ENCODE assay signal across 8 mouse cellular contexts in genomic region chr1:191316818-191317217, GRCm38 (mm10). TPM values are rescaled to one million over a fixed set of nuclear protein-coding genes. Genes with fewer than 3 reads are reported as not detected.
DNase-seq lines count a peak whose midpoint lies in the region; ATAC-seq and TF ChIP-seq lines count a peak whose summit lies in the region.
"Had no signal": no experiment of that assay in that cellular context is flagged by ENCODE, and none has a peak within 500 bp of the region (broad histone marks: within the 10 kb centered on the region; RNA-seq: fewer than 3 reads in every experiment).

No protein-coding gene starts in this region.

- no peak overlapping the region for H3K4me3 ChIP-seq in kidney, embryonic 14.5 days (ENCODE audit: low read length)
- H3K4me3 ChIP-seq in embryonic facial prominence, embryonic 13.5 days, result peak overlapping the region; percentile 69; the same call in 1 of the 2 replicates
- H3K4me3 ChIP-seq in intestine, embryonic 16.5 days (ENCODE audit: low read length), result peak overlapping the region; percentile 77
- peak overlapping the region; percentile 71 for H3K4me3 ChIP-seq in midbrain, postnatal 0 days (ENCODE audit: low read depth, low read length)

- H3K27me3 ChIP-seq in kidney, embryonic 14.5 days (ENCODE audit: control insufficient read depth, insufficient read depth, low read length), result no peaks in the 10 kb centered on the region; the same call in 1 of the 2 replicates
- H3K27me3 ChIP-seq in embryonic facial prominence, embryonic 13.5 days, result no peaks in the 10 kb centered on the region
- no peaks in the 10 kb centered on the region for H3K27me3 ChIP-seq in intestine, embryonic 16.5 days (replicated peaks; ENCODE audit: control insufficient read depth, insufficient read depth, low read length)
- no peaks in the 10 kb centered on the region for H3K27me3 ChIP-seq in midbrain, postnatal 0 days (ENCODE audit: insufficient read depth, low read length)

- 83% methylated on average over 8 of the region's 8 CpGs for WGBS in kidney, embryonic 14.5 days
- WGBS in embryonic facial prominence, embryonic 13.5 days, result 81% methylated on average over 8 of the region's 8 CpGs
- 78% methylated on average over 8 of the region's 8 CpGs for WGBS in intestine, embryonic 16.5 days
- WGBS in midbrain, postnatal 0 days, result 81% methylated on average over 8 of the region's 8 CpGs

- peak; percentile 44 for TF ChIP-seq CTCF in midbrain, postnatal 0 days (IDR thresholded peaks at IDR 0.05)

- H3K9ac ChIP-seq in kidney, embryonic 14.5 days (ENCODE audit: low read depth, low read length), result peak overlapping the region; percentile 92; the same call in 1 of the 2 replicates
- H3K9ac ChIP-seq in embryonic facial prominence, embryonic 13.5 days, result no peak overlapping the region
- H3K9ac ChIP-seq in intestine, embryonic 16.5 days (ENCODE audit: low read depth, low read length), result peak overlapping the region; percentile 91; the same call in 1 of the 2 replicates
- H3K9ac ChIP-seq in midbrain, postnatal 0 days (replicated peaks; ENCODE audit: low read length, poor library complexity, severe bottlenecking), result no peak overlapping the region; the same call in 1 of the 2 replicates

- no peak overlapping the region for H3K27ac ChIP-seq in kidney, embryonic 14.5 days (ENCODE audit: low read depth, low read length)
- no peak overlapping the region for H3K27ac ChIP-seq in embryonic facial prominence, embryonic 13.5 days
- no peak overlapping the region for H3K27ac ChIP-seq in intestine, embryonic 16.5 days (ENCODE audit: low read length)
- H3K27ac ChIP-seq in midbrain, postnatal 0 days (ENCODE audit: low read depth, low read length), result no peak overlapping the region

- no peaks in the 10 kb centered on the region for H3K9me3 ChIP-seq in kidney, embryonic 14.5 days (ENCODE audit: control insufficient read depth, low read length)
- no peaks in the 10 kb centered on the region for H3K9me3 ChIP-seq in embryonic facial prominence, embryonic 13.5 days
- H3K9me3 ChIP-seq in intestine, embryonic 16.5 days (ENCODE audit: control insufficient read depth, low read length), result no peaks in the 10 kb centered on the region
- H3K9me3 ChIP-seq in midbrain, postnatal 0 days (ENCODE audit: low read length), result no peaks in the 10 kb centered on the region

- peak overlapping the region; percentile 70 for H3K4me2 ChIP-seq in kidney, embryonic 14.5 days (replicated peaks; ENCODE audit: low read depth, low read length)
- peak overlapping the region; percentile 75 for H3K4me2 ChIP-seq in embryonic facial prominence, embryonic 13.5 days
- H3K4me2 ChIP-seq in intestine, embryonic 16.5 days (ENCODE audit: low read depth, low read length), result peak overlapping the region; percentile 60
- peak overlapping the region; percentile 82 for H3K4me2 ChIP-seq in midbrain, postnatal 0 days (ENCODE audit: low read depth, low read length, poor library complexity, severe bottlenecking)

- H3K4me1 ChIP-seq in kidney, embryonic 14.5 days (ENCODE audit: control insufficient read depth, insufficient read depth, low read length), result 0 out of 2 replicates have a peak, but pooled peaks cover 4% of the 10 kb centered on the region
- H3K4me1 ChIP-seq in embryonic facial prominence, embryonic 13.5 days, result peaks cover 15% of the 10 kb centered on the region
- H3K4me1 ChIP-seq in intestine, embryonic 16.5 days (ENCODE audit: control insufficient read depth, insufficient read depth, low read length), result peaks cover 9% of the 10 kb centered on the region
- H3K4me1 ChIP-seq in midbrain, postnatal 0 days (ENCODE audit: insufficient read depth, low read length), result no peaks in the 10 kb centered on the region

- no peaks in the 10 kb centered on the region for H3K36me3 ChIP-seq in kidney, embryonic 14.5 days (ENCODE audit: control insufficient read depth, insufficient read depth, low read length)
- no peaks in the 10 kb centered on the region for H3K36me3 ChIP-seq in embryonic facial prominence, embryonic 13.5 days
- H3K36me3 ChIP-seq in intestine, embryonic 16.5 days (ENCODE audit: control insufficient read depth, insufficient read depth, low read length), result no peaks in the 10 kb centered on the region
- H3K36me3 ChIP-seq in midbrain, postnatal 0 days (ENCODE audit: insufficient read depth, low read length), result no peaks in the 10 kb centered on the region

- no peak for DNase-seq in kidney, adult 9 months
- DNase-seq in midbrain, postnatal 0 days (ENCODE audit: low spot score), result no peak
- DNase-seq in right cerebral cortex, postnatal 25 days, result no peak
- no peak for DNase-seq in yolk sac, embryonic 10.5 days (ENCODE audit: low spot score)
- DNase-seq: heart, adult 11 months had no signal

- ATAC-seq in kidney, embryonic 14.5 days (ENCODE audit: low FRiP score, low TSS enrichment), result no peak
- no peak for ATAC-seq in embryonic facial prominence, embryonic 13.5 days (ENCODE audit: insufficient number of reproducible peaks, insufficient read depth, low FRiP score, low TSS enrichment, low read depth)
- no peak for ATAC-seq in intestine, embryonic 16.5 days
- ATAC-seq in midbrain, postnatal 0 days (ENCODE audit: low FRiP score), result no peak

RNA-seq across cellular contexts. Expression of gene Nenf, which starts 1.2 kb away (rescaled TPM):
- polyA plus RNA-seq in kidney, embryonic 14.5 days (2014; fragmentation: Nextera tagmentation; extraction: Ambion mirVana), result 97.0 and 115 TPM in 2 replicates
- 88.3 and 94.7 TPM in 2 replicates for polyA plus RNA-seq in embryonic facial prominence, embryonic 13.5 days (2015; fragmentation: Nextera tagmentation; extraction: Ambion mirVana)
- 83.3 and 88.7 TPM in 2 replicates for polyA plus RNA-seq in intestine, embryonic 16.5 days (2015; fragmentation: Nextera tagmentation; extraction: Ambion mirVana)
- total RNA-seq in midbrain, postnatal 0 days (2014; rRNA removed), result 168 and 184 TPM in 2 replicates
- polyA plus RNA-seq in midbrain, postnatal 0 days (2015; fragmentation: Nextera tagmentation; extraction: Ambion mirVana), result 185 and 200 TPM in 2 replicates

RNA-seq across cellular contexts. Expression of gene Tmem206, which starts 8.9 kb away (rescaled TPM):
- polyA plus RNA-seq in kidney, embryonic 14.5 days (2014; fragmentation: Nextera tagmentation; extraction: Ambion mirVana), result 17.6 and 25.9 TPM in 2 replicates
- 17.8 and 18.3 TPM in 2 replicates for polyA plus RNA-seq in embryonic facial prominence, embryonic 13.5 days (2015; fragmentation: Nextera tagmentation; extraction: Ambion mirVana)
- polyA plus RNA-seq in intestine, embryonic 16.5 days (2015; fragmentation: Nextera tagmentation; extraction: Ambion mirVana), result 18.2 and 19.3 TPM in 2 replicates
- 19.7 and 23.2 TPM in 2 replicates for total RNA-seq in midbrain, postnatal 0 days (2014; rRNA removed)
- polyA plus RNA-seq in midbrain, postnatal 0 days (2015; fragmentation: Nextera tagmentation; extraction: Ambion mirVana), result 27.6 and 28.3 TPM in 2 replicates

Comparison
In these comparisons a context has a peak if more than half of its experiments do, and no peak if none do; other contexts are left out.
1. H3K9ac ChIP-seq: peak in kidney, embryonic 14.5 days (single experiment) and intestine, embryonic 16.5 days (single experiment); none in embryonic facial prominence, embryonic 13.5 days (single experiment) and midbrain, postnatal 0 days (single experiment).
2. Peak in every context shown above with its lines, with median percentiles within 50 percentile points of each other: H3K4me2 ChIP-seq.